Mouse (Mus musculus): ENCODE results near the gene Astn2.

Gene Astn2

GRCm38 (mm10) chr4:65672294-65672693, 732.1 kb downstream of the Astn2 start:
- no peak for DNase-seq (ENCODE audit: low spot score)

- DNase-seq (ENCODE audit: low spot score), result no peak
These were observed 732.7 kb downstream of the Astn2 start for GRCm38 (mm10) chr4:65671585-65672184.

GRCm38 (mm10) chr4:65667030-65667610, 737.3 kb downstream of the Astn2 start:
- no peak for DNase-seq (ENCODE audit: low spot score)

- no peak for DNase-seq (ENCODE audit: low spot score)
These were observed 741.2 kb downstream of the Astn2 start for GRCm38 (mm10) chr4:65663176-65663575.

- peak; percentile 53 for DNase-seq (ENCODE audit: low spot score)
These were observed 749.7 kb downstream of the Astn2 start for GRCm38 (mm10) chr4:65654723-65655122.

GRCm38 (mm10) chr4:65642611-65643010, 761.8 kb downstream of the Astn2 start:
- no peak for DNase-seq (ENCODE audit: low spot score)

- no peak for DNase-seq (ENCODE audit: low spot score)
These were observed 766.2 kb downstream of the Astn2 start for GRCm38 (mm10) chr4:65638231-65638630.

- DNase-seq (ENCODE audit: low spot score), result no peak
These were observed 784.3 kb downstream of the Astn2 start for GRCm38 (mm10) chr4:65620125-65620524.

- DNase-seq (ENCODE audit: low spot score), result no peak
These were observed 791.3 kb downstream of the Astn2 start for GRCm38 (mm10) chr4:65613135-65613534.

GRCm38 (mm10) chr4:65610896-65611295, 793.5 kb downstream of the Astn2 start:
- no peak for DNase-seq (ENCODE audit: low spot score)

GRCm38 (mm10) chr4:65610329-65610728, 794.1 kb downstream of the Astn2 start:
- DNase-seq (ENCODE audit: low spot score), result no peak

GRCm38 (mm10) chr4:65608112-65608511, 796.3 kb downstream of the Astn2 start:
- no peak for DNase-seq (ENCODE audit: low spot score)

- DNase-seq (ENCODE audit: low spot score), result peak; percentile 44
These were observed 797.2 kb downstream of the Astn2 start for GRCm38 (mm10) chr4:65607184-65607631.

GRCm38 (mm10) chr4:65605151-65605702, 799.2 kb downstream of the Astn2 start:
- DNase-seq (ENCODE audit: low spot score), result no peak

- DNase-seq (ENCODE audit: low spot score), result peak; percentile 98
These were observed 799.8 kb downstream of the Astn2 start, which contains the start of gene Trim32 for GRCm38 (mm10) chr4:65604504-65605150. TSS of gene Trim32 (plus strand) at chr4:65604986.

- DNase-seq (ENCODE audit: low spot score), result no peak
These were observed 809.6 kb downstream of the Astn2 start for GRCm38 (mm10) chr4:65594601-65595369.

GRCm38 (mm10) chr4:65589780-65590179, 814.6 kb downstream of the Astn2 start:
- peak; percentile 11 for DNase-seq (ENCODE audit: low spot score)

- DNase-seq (ENCODE audit: low spot score), result no peak
These were observed 817.5 kb downstream of the Astn2 start for GRCm38 (mm10) chr4:65586947-65587346.

GRCm38 (mm10) chr4:65580254-65580653, 824.2 kb downstream of the Astn2 start:
- no peak for DNase-seq (ENCODE audit: low spot score)

GRCm38 (mm10) chr4:65565493-65565892, 838.9 kb downstream of the Astn2 start:
- DNase-seq (ENCODE audit: low spot score), result no peak

- DNase-seq (ENCODE audit: low spot score), result no peak
These were observed 855.9 kb downstream of the Astn2 start for GRCm38 (mm10) chr4:65548561-65548960.

GRCm38 (mm10) chr4:65545582-65545981, 858.8 kb downstream of the Astn2 start:
- no peak for DNase-seq (ENCODE audit: low spot score)

Data from yolk sac, embryonic 10.5 days (tissue).